Mouse (Mus musculus): ENCODE data around the gene Flvcr2.

Flvcr2 gene

DNA sequence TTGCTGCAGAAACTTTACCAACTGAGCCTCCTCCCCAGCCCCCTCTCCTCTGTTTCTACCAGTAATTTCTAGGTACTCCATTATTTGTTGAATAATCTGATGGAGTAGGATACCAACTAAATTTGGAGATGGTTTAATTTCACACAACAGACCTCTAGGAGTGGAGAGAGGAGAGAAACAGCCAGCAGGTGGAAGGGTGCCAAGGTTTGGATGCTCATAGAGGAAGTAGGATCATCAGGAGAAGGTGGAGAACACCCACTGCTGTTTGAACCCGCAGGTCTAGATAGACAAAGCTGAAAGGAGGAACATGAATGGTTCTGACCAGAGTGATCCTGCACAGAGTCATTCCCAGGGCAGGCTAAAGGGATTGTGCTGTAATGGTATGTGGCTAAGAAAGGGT, 49.2 kb downstream of the Flvcr2 start:
- no peak for DNase-seq (ENCODE audit: low spot score)

- no peak for DNase-seq (ENCODE audit: low spot score)
Measured at GRCm38 (mm10) chr12:85800031-85800430, 53.7 kb downstream of the Flvcr2 start.

- DNase-seq (ENCODE audit: low spot score), result no peak
Measured at GRCm38 (mm10) chr12:85809726-85810125, 63.4 kb downstream of the Flvcr2 start.

GRCm38 (mm10) chr12:85810959-85811358, 64.6 kb downstream of the Flvcr2 start:
- no peak for DNase-seq (ENCODE audit: low spot score)

GRCm38 (mm10) chr12:85811676-85812075, 65.3 kb downstream of the Flvcr2 start:
- no peak for DNase-seq (ENCODE audit: low spot score)

- no peak for DNase-seq (ENCODE audit: low spot score)
Measured at GRCm38 (mm10) chr12:85813599-85813998, 67.3 kb downstream of the Flvcr2 start.

DNA sequence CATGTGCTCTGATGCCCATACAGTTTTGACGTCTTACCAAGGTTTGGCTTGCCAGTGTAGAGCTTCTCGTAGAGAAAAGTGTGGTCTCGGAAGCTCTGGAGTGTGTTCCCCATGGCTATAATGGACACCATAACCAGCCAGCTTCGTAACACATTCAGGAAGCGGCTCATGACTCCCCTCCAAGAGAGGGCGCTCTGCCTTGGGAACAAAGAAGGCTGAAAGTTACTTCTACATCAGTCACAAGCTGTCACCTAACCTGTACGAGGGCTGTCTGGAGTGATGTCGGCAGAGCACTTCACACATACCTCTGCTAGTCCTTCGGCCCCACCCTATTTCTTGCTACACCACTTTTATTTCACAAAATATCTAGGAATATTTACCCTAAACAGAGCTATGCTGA, 75.7 kb downstream of the Flvcr2 start:
- DNase-seq (ENCODE audit: low spot score), result no peak

- peak; percentile 91 for DNase-seq (ENCODE audit: low spot score)
Measured at GRCm38 (mm10) chr12:85824438-85825264, 78.3 kb downstream of the Flvcr2 start, which contains the start of the genes Erg28 and Ttll5. TSS of gene Erg28 (minus strand) at chr12:85824550. TSS of gene Ttll5 (plus strand) at chr12:85824659.

- DNase-seq (ENCODE audit: low spot score), result no peak
Measured at GRCm38 (mm10) chr12:85825361-85825760, 79.0 kb downstream of the Flvcr2 start.

DNA sequence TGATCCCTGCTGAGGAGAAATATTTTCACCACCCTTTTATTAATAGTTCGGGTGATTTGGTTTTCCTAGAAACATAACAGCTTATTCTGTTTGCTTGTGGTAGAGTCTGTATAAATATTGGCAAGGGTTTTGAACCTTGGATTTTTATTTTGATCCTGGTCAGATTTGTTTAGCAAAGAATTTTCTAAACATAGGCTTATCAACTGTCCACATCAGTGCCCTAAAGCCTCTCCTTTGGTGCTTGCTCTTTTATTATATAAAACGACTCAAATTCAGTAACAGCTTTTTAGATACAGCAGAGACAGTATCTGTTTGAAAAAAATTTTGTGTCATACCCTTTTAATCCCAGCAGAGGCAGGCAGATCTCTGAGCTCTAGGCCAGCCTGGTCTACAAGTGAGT, 79.5 kb downstream of the Flvcr2 start:
- DNase-seq (ENCODE audit: low spot score), result no peak

DNA sequence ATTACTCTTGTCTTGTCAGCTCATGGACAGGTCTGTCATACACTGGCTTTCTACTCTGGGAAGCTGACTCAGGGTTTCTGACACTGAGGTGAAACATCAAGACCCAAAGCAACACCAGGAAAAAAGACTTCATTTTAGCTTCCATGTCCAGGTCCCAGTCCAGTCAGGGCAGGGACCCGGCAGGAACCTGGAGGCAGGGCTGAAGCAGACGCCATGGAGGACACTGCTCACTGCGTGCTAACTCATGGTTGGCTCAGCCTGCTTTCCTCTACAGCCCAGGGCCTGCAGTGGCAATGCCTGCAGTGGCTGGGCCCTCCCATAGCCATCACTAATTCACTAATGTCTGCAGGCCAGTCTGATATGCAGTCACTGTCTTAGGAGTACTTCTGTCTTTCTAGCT, 82.5 kb downstream of the Flvcr2 start:
- DNase-seq (ENCODE audit: low spot score), result no peak

DNA sequence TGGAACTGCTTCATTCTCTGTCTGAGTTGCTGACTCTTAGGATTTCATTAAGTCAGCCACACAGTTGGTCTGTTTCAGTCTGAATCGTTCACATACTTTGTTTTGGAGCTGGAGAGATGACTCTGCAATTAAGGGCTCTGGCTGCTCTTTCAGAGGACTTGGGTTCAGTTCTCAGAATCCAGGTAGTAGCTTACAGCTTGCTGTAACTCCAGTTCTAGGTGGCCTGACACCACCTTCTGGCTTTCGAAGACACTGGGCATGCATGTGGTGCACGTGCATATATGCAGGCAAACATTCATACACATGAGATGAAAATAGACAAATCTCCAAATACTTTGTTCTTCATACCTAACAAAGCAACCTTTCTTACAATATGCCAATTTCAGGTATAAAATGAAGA, 83.5 kb downstream of the Flvcr2 start:
- no peak for DNase-seq (ENCODE audit: low spot score)

GRCm38 (mm10) chr12:85830691-85831090, 84.4 kb downstream of the Flvcr2 start:
- peak; percentile 36 for DNase-seq (ENCODE audit: low spot score)

- no peak for DNase-seq (ENCODE audit: low spot score)
Measured at GRCm38 (mm10) chr12:85834543-85834942, 88.2 kb downstream of the Flvcr2 start.

DNA sequence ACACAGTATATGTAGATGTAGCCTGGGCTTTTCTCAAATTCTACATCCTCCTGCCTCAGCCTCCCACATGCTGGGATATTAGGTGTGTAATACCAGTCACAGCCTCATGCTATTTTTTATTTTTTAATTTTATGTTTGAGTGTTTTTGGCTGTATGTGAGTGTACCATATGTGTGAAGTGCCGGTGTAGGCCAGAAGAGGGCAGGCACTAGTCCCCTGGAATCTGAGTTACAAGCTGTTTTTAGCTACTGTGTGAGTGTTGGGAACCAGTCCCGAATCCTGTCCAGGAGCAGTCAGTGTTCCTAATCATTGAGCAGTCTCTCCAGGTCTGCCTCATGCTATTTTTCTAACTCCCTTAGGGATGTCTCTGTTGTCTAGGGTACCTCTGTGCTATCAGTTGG, 91.4 kb downstream of the Flvcr2 start:
- DNase-seq (ENCODE audit: low spot score), result no peak

- DNase-seq (ENCODE audit: low spot score), result no peak
Measured at GRCm38 (mm10) chr12:85839371-85840000, 93.1 kb downstream of the Flvcr2 start.

DNA sequence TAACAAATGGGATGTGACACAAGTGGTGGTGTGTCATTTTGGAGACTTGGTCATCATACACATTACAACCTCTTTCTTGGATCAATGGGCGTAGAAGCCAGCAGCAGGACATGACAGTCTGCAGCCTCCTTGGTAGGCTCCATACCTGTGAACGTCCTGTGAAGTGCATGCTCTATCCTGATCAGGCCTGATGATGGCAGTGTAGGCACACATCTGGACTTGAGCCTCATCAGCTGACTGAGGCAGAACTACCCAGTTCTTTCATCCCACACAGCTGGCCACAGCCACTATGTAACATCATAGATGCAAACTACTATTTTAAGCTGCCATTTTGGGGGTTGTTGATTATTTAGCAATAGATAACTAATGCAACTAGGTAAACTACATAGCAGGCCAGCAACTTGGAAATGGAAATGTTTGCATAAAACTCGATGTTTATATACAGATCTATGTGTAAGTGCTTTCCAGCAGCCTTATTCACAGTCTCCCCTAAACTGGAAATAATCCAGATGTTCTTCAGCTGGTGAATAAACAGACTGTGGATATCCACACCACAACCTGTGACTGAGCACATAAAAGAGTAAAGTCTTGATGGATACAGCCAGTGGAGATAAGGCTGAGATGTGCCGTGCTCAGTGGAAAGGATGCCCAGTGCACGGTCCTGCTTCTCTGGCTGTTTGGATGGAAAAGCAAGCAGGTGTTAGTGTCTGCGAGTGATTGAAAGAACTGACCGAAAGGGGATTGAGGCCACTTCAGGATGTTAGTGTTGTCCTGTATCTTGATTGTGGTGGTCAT, 102.0 kb downstream of the Flvcr2 start:
- no peak for DNase-seq (ENCODE audit: low spot score)

- DNase-seq (ENCODE audit: low spot score), result no peak
Measured at GRCm38 (mm10) chr12:85850661-85851060, 104.3 kb downstream of the Flvcr2 start.

GRCm38 (mm10) chr12:85853836-85854235, 107.5 kb downstream of the Flvcr2 start:
- no peak for DNase-seq (ENCODE audit: low spot score)

- DNase-seq (ENCODE audit: low spot score), result no peak
Measured at GRCm38 (mm10) chr12:85854271-85854670, 107.9 kb downstream of the Flvcr2 start.

DNA sequence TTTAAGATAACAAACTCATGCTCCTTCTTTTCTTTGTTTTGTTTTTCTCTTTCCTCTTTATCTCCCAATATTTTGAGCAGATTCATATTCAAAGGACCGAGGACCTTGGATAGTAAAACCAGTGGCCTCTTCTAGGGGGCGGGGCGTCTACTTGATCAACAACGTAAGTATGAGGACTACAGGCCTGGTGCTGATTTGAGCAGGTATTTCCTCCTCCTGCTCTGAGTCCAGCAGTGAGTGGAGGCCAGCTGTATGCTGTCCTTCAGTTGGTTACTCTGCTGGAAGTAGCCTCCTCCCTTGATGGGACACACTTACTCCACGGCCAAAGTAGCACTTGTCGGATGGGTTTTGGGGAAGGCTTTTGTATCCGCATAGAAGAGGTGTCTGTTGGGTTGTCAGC, 111.0 kb downstream of the Flvcr2 start:
- no peak for DNase-seq (ENCODE audit: low spot score)

GRCm38 (mm10) chr12:85859111-85859510, 112.8 kb downstream of the Flvcr2 start:
- DNase-seq (ENCODE audit: low spot score), result no peak
